Mouse (Mus musculus): Measurements from ENCODE around the gene Ccr10.

Gene Ccr10

DNA sequence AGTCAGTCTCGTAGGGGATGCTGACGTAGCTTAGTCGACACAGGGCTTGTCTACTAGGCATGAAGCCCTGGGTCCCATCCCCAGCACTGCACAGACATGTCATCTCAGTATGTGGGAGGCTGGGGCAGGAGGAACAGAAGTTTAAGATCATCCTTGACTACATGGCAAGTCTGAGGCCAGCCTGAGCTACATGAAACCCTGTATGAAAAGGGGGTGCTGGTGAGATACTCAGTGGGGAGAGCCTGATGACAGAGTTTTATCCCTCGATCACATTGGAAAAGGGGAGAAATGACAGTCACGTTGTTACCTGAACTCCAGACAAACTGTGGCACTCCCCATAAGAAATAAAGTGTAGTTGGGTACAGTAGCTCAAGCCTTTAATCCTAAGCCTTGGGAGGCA lies 12.3 kb upstream of the Ccr10 start:
- DNase-seq: no peak

DNA sequence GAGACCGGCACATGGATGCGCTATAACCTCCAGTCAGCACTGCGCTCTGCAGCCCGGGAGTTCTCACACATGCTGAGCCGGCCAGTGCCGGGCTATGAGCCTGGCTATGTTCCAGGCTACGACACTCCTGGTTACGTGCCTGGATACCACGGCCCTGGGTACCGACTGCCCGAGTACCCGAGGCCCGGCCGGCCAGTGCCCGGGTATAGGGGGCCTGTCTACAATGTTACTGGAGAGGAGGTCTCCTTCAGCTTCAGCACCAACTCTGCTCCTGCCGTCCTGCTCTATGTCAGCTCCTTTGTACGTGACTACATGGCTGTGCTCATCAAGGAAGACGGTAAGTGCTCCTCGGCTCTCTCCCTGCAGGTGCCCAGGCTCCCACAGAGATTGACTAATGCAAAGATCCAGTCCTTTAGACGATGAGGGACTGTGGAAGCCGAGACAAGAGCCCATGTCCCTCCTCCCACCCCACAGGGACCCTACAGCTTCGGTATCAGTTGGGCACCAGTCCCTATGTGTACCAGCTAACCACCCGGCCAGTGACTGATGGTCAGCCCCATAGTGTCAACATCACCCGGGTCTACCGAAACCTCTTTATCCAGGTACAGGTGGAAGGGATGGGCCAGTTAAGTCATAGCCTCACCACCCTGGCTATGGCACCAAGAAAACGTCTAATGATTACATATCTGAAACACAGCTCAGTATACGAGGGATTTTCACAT lies 11.4 kb upstream of the Ccr10 start:
- no peak for DNase-seq

DNA sequence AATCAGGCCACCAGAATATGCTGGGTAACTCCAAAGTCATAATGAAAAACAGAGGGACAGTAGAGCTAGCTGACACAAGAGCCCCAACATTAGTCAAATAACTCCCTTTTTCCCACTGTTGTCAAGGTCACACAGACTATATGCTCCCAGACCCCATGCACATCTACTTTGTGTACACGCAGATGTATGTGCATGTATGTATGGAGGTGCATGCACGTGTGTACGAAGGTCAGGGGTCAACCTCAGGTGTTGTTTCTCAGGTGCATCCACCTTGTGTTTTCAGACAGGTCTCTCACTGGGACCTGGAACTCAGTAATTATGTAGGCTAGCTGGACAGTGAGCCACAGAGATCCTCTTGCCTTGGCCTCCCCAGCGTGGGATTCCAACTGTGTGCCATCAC lies 10.2 kb upstream of the Ccr10 start:
- DNase-seq: no peak

DNA sequence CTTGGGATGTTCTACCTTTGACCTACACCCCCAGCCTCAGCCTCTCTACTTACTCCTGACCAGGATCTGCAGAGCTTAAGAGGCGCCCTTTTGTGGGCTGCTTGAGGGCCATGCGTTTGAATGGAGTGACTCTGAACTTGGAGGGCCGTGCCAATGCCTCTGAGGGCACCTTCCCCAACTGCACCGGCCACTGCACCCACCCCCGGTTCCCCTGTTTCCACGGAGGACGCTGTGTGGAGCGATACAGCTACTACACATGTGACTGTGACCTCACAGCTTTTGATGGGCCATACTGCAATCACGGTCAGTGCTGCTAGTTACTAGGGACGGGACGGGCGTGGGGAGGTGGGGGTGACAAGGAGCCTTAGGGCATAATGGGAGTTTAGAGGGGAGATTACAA lies 9.7 kb upstream of the Ccr10 start:
- no peak for DNase-seq

DNA sequence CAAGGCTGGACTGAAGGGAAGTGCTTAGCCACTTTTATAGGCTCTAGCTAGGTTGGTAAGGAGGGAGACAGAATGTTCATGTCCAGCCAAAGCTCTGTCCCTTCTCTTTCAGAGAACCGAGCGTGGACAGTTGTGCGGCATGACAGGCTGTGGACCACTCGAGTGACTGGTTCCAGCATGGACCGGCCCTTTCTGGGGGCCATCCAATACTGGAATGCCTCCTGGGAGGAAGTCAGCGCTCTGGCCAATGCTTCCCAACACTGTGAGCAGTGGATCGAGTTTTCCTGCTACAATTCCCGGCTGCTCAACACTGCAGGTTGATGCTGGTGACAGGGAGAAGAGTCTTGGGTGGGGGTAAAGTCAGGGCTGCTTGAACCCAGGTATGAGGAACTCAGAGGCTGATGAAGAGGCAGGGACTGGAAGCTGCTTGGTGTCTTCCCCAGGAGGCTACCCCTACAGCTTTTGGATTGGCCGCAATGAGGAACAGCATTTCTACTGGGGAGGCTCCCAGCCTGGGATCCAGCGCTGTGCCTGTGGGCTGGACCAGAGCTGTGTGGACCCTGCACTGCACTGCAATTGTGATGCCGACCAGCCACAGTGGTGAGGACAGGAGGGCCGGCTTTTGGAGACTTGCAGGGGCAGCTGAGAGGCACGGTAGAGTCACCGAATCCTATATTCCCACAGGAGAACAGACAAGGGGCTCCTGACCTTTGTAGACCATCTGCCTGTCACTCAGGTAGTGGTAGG lies 7.7 kb upstream of the Ccr10 start:
- no peak for DNase-seq

DNA sequence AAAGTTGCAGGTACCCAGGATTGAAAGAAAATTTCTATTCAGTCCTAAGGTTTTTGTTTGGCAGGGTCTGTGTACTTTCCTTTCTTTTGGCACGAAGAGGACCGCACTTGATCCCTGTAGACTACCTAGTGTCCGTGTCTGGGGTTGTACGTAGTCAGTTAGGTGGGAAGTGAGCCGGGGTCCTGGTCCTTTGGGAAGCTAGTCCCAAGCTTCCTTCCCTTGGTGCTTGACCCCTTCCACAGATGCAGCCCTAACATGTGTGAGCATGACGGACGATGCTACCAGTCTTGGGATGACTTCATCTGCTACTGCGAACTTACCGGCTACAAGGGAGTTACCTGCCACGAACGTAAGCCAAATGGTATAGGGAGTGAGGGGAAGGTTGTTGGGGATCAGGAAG lies 6.7 kb upstream of the Ccr10 start:
- no peak for DNase-seq

DNA sequence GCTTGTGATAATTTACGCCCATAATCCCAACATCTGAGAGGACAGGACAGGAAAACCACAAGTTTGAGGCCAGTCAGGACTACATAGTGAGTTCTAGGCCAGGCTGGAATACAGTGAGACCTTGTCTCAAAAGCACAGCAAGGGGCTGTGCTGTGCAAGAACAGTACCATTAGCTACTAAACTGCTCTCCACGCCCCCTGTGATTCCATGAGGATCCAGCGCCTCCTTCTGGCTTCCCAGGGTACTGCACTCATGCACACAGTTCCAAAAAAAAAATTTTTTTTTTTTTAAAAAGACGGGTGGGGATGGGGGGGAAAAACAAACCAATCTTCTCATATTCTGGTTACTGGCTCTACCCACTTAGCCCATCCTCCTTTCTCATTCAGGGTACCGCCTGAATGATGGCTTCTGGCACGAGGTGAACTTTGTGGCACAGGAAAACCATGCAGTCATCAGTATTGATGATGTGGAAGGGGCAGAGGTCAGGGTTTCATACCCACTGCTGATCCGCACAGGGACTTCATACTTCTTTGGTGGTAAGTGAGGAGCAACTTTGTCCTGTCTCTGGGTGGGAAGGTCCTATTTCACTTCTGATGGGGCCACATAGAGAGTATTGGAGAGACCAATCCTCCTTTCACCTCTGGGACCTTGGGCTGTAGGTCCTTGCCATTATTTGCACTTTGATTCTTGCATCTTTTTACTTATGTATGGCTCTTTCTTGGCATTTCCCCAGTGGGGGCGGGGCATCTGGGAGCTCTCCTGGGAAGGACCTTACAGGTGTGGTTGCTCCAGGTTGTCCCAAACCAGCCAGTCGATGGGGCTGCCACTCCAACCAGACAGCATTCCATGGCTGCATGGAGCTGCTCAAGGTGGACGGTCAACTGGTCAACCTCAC lies 5.8 kb upstream of the Ccr10 start:
- DNase-seq: peak; percentile 75

DNA sequence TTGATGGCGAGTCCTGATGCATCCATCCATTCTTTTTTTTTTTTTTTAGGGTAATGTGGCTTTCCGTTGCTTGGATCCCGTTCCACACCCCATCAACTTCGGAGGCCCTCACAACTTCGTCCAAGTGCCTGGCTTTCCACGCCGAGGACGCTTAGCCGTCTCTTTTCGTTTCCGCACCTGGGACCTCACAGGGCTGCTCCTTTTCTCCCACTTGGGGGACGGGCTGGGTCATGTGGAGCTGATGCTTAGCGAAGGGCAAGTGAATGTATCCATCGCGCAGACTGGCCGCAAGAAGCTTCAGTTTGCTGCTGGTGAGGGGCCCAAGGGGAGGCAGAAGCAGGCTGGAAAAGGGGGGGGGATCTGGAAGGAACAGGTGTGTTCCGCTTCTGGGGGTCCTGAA lies 5.0 kb upstream of the Ccr10 start:
- no peak for DNase-seq

DNA sequence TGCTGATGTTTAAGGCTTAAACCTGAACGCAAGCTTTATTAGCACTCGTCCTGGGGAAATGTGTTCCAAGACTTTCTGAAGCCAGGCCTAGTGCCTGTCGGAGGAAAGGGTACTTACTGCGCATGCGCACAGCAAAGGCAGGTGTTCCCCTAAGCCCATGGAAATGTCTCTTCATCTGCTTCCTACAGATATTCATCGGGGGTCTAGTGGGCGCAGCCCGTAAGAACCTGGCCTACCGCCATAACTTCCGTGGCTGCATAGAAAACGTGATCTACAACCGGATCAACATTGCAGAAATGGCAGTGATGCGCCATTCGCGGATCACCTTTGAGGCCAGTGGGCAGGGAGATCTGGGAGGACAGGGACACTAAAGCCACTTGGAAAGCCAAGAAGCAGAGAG lies 4.1 kb upstream of the Ccr10 start:
- no peak for DNase-seq

DNA sequence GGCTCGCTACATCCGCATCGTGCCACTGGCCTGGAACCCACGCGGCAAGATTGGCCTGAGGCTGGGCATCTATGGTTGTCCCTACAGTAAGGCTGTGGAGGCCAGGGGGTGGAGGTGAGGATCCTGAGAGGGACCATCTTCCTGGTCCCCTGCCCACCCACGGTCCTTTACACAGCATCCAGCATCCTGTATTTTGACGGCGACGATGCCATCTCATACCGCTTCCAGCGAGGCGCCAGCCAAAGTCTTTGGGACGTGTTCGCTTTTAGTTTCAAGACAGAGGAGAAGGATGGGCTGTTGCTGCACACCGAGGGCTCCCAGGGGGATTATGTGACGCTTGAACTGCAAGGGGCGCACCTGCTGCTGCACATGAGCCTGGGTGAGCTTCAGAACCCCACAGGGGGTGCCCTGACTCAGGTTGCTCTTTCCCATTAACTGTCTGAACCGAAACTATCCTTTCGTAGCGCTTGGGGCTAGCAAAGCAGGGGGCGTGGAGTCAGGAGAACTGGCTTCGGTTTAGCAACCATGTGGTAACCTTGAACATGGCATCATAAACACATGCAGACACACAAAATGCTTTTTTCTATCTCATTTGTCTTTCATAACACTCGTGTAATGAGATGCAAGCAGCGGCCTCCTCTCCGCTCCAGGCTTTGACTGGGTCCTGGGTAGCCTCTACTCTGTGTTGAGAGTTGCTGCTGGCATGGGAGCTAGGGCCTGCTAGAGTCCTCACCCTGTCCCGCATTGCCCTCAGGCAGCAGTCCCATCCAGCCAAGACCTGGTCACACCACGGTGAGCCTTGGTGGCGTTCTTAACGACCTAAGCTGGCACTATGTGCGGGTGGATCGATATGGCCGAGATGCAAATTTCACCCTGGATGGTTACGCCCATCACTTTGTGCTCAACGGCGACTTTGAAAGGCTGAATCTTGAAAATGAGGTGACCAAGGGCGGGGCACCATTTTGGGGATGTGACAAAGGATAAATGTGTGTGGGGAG lies 3.1 kb upstream of the Ccr10 start:
- DNase-seq: no peak

DNA sequence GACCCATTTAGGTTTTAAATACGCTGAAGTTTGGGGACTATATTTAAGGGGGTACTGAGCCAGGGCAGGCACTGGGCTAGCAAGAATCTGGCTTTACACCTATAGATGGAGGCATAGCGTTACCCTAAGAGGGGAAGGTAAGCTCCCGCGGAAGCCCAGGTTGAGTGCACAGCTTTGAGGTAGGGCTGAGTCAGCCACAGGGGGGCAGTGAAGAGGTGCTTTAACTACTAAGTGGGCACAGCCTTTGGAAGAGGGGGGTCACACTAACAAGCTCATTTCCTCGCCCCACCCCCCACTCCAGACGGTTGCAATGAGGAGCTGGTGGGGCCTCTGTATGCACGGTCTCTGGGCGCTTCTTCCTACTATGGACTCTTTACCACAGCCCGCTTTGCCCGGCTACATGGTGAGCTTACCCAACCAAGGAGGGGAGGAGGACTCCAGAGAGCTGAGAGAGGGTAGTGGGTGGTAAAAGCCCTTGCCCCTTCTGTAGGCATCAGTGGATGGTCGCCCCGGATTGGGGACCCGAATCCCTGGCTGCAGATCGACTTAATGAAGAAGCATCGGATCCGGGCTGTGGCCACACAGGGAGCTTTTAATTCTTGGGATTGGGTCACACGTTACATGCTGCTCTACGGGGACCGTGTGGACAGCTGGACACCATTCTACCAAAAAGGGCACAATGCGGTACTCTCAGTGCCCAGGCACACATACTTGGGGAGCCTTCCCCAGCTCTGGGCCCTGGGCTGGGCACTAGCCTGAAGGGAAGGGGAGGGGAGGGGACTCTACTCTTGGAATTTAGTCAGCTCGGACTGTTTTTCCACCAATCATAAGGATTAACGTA lies 1.9 kb upstream of the Ccr10 start:
- DNase-seq: peak; percentile 91

DNA sequence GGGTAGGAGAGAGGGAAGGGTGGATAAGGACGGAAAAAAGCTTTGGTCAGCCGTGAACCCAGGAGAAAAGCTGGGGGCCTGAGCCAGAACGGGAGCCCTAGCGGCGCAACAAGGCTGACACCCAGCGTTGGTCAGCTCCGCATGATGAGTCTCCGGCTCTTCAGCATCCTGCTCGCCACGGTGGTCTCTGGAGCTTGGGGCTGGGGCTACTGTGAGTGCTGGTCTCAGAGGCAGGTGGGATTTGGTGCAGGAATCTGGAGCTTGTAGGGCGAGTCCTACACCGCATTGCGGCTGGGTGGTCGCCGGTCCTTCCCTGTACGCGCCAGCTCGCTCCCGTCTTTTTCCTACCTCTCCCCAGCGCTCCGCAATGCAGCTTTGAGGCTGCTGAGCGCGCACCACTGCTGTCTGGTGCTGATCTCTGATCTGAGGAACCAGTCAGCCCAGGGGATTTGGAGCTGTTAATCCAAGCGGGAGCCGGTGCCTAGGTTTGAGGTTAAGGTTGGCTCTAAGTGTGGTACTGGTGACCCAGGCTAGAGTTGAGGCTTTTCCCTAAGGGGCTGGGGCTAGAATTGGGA lies 961 bp upstream of the Ccr10 start:
- DNase-seq: peak; percentile 36

DNA sequence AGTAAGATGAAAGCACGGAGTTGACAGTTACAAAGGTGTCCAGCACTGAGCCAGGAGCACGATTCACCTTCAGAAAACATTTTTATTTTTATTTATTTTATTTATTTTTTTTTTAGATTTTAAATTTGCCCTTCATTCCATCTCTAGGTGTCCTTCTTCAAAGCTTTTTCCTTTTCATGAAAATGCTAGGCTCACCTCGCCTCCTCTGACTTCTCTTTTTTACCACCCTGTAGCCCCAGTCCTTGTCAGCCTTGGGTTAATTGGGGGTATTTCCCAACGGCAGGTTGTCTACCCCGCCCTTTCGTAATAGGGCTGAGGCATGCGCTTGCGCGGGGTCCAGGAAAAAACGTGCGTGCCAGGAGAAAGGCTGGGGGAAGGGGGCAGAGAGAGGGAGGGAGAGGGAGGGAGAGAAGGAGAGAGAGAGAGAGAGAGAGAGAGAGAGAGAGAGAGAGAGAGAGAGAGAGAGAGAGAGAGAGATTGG lies 433 bp upstream of the Ccr10 start:
- no peak for DNase-seq

DNA sequence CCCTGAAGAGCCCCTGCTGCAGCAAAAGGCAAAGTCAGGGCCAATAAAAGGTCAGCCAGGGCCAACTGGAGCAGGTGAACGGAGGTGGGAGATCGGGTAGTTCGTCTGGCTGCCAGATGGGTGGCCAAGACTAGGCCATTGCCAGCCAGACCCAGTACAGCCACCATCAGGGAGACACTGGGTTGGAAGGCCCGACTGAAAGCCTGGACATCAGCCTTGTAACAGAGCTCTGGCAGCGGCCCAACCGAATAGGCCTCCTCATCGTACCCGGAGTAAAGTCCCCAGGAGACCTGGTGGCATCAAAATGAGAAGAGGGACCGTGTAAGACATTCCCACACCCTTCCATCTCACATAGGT lies 876 bp downstream of the Ccr10 start:
- no peak for DNase-seq

DNA sequence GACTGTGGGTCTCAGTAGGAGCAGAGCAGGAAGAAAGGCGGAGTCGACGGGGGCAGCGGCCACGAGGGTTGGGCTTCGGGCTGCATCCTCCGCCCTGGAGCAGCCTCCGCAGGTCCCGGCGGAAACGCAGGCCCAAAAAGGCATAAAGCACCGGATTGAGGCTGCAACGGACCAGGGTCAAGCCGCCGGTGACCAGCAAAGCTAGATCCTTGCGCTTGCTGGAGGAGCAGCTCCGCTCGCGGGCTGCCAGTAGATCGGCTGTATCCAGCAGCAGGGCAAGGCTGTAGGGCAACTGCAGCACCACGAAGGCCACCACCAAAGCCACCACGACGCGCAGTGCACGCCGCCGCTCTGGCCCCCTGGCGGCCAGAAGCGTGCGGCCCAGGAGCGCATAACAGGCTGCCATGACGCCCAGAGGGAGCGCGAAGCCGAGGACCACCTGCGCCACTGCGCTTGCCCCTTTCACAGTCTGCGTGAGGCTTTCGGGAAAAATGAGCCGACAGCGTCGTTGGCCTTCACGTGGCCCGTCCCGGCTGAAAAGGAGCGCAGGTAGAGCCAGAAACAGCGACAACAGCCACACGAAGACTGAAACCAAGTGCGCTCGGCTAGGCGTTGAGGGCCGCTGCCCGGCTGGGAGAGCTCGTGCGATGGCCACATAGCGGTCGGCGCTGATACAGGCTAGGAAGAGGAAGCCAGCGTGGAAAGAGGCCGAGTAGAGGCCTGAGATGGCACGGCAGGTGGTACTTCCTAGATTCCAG lies 1.4 kb downstream of the Ccr10 start:
- DNase-seq: peak; percentile 85

DNA sequence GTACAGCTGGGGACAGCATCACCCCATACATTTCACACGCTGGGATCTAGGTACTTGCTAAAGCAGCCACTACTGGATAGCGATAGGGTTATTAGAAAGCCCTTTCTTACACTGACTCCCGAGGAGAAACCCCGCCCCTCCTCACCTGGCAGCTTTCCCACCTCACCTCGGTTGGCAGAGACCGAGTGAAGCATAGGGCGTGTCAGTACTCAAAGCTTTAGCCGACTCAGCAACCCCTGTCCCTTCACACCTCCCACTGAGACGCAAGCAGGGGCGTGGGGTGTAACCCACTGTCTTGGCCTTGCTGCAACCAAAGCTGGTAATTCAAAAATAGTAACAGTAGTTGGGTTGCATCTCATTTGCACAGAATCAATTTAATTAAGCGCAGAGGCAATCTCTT lies 2.1 kb downstream of the Ccr10 start:
- DNase-seq: peak; percentile 34

DNA sequence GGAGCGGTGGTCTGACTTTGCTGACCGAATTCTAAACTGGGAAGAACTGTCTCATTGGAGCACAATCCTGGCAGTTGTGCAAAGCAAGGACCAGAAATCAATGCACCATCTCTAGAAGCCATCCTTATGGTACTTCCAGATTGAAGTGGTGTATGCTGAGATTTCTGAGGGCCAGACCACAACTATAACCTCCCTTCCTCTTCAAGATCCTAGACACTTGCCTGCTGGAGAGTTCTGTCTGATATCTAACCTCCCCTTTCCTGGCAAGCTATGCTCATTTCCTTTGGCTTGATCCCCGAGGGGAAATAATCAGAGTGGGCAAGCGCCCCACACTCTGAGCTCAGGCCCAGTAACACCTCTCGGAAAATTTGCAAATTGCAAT lies 2.8 kb downstream of the Ccr10 start:
- DNase-seq: no peak

DNA sequence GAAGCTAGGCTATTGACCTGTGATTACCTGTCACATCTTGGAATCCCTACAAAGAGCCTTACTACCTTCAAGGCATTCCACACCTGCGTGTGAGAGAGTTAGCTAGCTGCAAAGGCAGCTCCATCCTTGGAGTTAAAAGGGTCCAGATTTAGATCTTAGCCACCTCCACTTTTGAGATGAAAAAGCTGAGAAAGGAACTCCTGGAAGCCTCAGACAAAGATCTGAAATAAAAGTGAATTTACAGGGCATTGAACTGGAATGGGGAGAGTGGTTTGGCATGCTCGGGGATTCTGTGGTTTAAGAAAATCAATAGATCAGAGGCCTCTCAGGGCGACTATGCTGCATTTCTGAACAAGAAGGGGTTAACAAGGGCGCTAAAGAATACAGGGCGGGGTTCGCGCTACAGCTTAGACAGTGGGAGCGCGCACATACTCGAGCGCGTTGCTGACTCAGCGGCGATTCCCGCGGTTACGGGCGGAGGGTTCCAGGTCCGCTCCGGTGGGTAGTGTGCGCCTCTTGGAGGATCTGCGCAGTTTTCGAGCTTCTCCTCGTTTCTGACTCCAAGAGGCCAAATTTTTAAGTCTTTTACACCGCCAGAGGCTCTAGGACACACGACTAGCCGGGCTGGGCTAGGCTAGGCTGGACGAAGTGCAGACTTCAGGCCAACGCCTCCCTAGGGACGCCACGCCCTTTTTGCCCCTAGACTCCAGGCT lies 3.4 kb downstream of the Ccr10 start:
- peak; percentile 63 for DNase-seq

DNA sequence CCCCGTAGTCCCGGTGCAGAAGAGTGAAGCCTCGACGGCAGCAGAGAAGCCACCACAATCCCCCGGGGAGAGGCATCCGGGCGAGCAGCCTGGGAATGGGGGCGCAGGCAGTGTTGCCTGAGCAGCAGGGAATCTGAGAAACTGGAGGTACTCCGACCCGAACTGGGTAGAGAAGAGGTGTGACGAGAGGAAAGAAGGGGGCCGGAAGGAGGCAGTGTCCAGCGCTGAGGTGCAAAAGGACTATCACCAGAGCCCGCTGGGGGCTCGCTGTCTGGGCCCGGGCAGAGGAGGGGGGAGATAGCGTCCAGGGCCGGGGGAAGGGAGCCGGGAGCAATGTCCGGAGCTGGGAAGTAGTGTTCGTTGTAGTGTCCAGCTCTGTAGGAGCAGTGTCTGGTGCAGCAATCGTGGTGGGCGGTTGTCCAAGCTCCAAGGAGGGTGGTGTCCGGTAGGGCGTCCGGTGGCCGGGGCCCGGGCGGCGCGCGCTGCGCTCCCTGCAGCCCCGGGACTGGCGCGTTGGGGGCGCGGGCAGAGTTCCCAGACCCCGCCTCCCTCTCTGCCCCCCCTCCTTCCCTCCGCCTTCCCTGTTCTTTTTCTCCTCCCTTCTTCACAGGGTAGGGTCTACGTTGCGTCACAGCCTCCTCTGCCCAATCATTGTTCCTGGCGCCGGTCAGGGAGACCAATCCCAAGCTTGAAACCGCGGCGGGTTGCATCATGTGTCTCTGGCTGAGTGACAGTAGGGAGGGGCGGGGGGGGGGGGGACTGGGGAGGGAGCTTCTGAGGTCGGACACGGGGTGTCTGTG lies 4.2 kb downstream of the Ccr10 start, which contains the start of gene Plekhh3:
Plekhh3 (minus strand) TSS at position 541 of the 800 bp plus-strand sequence.
- DNase-seq: peak; percentile 81
